Mouse (Mus musculus): ENCODE results near the gene P2rx3.

P2rx3 gene

GRCm38 (mm10) chr2:85043623-85044022, 6.4 kb upstream of the P2rx3 start:
- no peak for DNase-seq (ENCODE audit: low spot score)

- DNase-seq (ENCODE audit: low spot score): no peak
Measured at GRCm38 (mm10) chr2:85038336-85038735, 1.1 kb upstream of the P2rx3 start.

- no peak for DNase-seq (ENCODE audit: low spot score)
Measured at GRCm38 (mm10) chr2:85036507-85037046, 685 bp downstream of the P2rx3 start.

GRCm38 (mm10) chr2:85034169-85034568, 3.1 kb downstream of the P2rx3 start:
- no peak for DNase-seq (ENCODE audit: low spot score)

- DNase-seq (ENCODE audit: low spot score): no peak
Measured at GRCm38 (mm10) chr2:85033121-85033520, 4.1 kb downstream of the P2rx3 start.

- DNase-seq (ENCODE audit: low spot score): no peak
Measured at GRCm38 (mm10) chr2:85030989-85031388, 6.3 kb downstream of the P2rx3 start.

- no peak for DNase-seq (ENCODE audit: low spot score)
Measured at GRCm38 (mm10) chr2:85029897-85030296, 7.4 kb downstream of the P2rx3 start.

- no peak for DNase-seq (ENCODE audit: low spot score)
Measured at GRCm38 (mm10) chr2:85027281-85027680, 10.0 kb downstream of the P2rx3 start.

- DNase-seq (ENCODE audit: low spot score): no peak
Measured at GRCm38 (mm10) chr2:85026178-85026577, 11.1 kb downstream of the P2rx3 start.

GRCm38 (mm10) chr2:85022043-85022442, 15.2 kb downstream of the P2rx3 start:
- no peak for DNase-seq (ENCODE audit: low spot score)

GRCm38 (mm10) chr2:85014588-85014982, 22.7 kb downstream of the P2rx3 start:
- no peak for DNase-seq (ENCODE audit: low spot score)

GRCm38 (mm10) chr2:85013826-85014587, 23.3 kb downstream of the P2rx3 start:
- no peak for DNase-seq (ENCODE audit: low spot score)

- DNase-seq (ENCODE audit: low spot score): no peak
Measured at GRCm38 (mm10) chr2:85012679-85013078, 24.6 kb downstream of the P2rx3 start.

GRCm38 (mm10) chr2:85011906-85012604, 25.2 kb downstream of the P2rx3 start:
- peak; percentile 56 for DNase-seq (ENCODE audit: low spot score)

GRCm38 (mm10) chr2:85009212-85009611, 28.1 kb downstream of the P2rx3 start:
- peak; percentile 47 for DNase-seq (ENCODE audit: low spot score)

- peak; percentile 21 for DNase-seq (ENCODE audit: low spot score)
Measured at GRCm38 (mm10) chr2:85007729-85008128, 29.5 kb downstream of the P2rx3 start.

GRCm38 (mm10) chr2:85006600-85006999, 30.7 kb downstream of the P2rx3 start:
- DNase-seq (ENCODE audit: low spot score): no peak

GRCm38 (mm10) chr2:85004341-85004740, 32.9 kb downstream of the P2rx3 start:
- no peak for DNase-seq (ENCODE audit: low spot score)

GRCm38 (mm10) chr2:85002575-85002974, 34.7 kb downstream of the P2rx3 start:
- DNase-seq (ENCODE audit: low spot score): no peak

GRCm38 (mm10) chr2:85001497-85001896, 35.8 kb downstream of the P2rx3 start:
- DNase-seq (ENCODE audit: low spot score): no peak

- no peak for DNase-seq (ENCODE audit: low spot score)
Measured at GRCm38 (mm10) chr2:84999486-85000181, 37.6 kb downstream of the P2rx3 start.

GRCm38 (mm10) chr2:84996376-84996775, 40.9 kb downstream of the P2rx3 start:
- peak; percentile 75 for DNase-seq (ENCODE audit: low spot score)

- no peak for DNase-seq (ENCODE audit: low spot score)
Measured at GRCm38 (mm10) chr2:84987930-84988329, 49.3 kb downstream of the P2rx3 start, which contains the start of gene Prg3. Gene Prg3 (plus strand): TSS chr2:84988215.
